Mouse (Mus musculus) activated CD4-positive, CD25-positive, alpha-beta regulatory T cell, adult 4 months (primary cell): Measurements from ENCODE around the gene Gm9964. TPM values are rescaled to one million over a fixed set of nuclear protein-coding genes. Genes with fewer than 3 reads are reported as not detected.
A peak's percentile ranks its signal among the peaks of the same experiment; 100 is the strongest.
"Not testable (repeated sequence)": the region's sequence is repeated elsewhere in the genome, so short reads cannot be mapped to it uniquely, and the experiment has no call there.

ENCODE experiments used
- ATAC-seq: one replicate; pipeline ENCODE4 v1.8.0; 2017
- polyA plus RNA-seq, 2 experiments: library from polyadenylated mRNA; unstranded; fragments of 100-300 nt; shearing (Covaris generic); gene quantifications; one replicate each; pipeline ENCODE4 v1.2.1; 2017

Gm9964 gene
- polyA plus RNA-seq, 2 experiments from 2014 or later, result not detected

DNA sequence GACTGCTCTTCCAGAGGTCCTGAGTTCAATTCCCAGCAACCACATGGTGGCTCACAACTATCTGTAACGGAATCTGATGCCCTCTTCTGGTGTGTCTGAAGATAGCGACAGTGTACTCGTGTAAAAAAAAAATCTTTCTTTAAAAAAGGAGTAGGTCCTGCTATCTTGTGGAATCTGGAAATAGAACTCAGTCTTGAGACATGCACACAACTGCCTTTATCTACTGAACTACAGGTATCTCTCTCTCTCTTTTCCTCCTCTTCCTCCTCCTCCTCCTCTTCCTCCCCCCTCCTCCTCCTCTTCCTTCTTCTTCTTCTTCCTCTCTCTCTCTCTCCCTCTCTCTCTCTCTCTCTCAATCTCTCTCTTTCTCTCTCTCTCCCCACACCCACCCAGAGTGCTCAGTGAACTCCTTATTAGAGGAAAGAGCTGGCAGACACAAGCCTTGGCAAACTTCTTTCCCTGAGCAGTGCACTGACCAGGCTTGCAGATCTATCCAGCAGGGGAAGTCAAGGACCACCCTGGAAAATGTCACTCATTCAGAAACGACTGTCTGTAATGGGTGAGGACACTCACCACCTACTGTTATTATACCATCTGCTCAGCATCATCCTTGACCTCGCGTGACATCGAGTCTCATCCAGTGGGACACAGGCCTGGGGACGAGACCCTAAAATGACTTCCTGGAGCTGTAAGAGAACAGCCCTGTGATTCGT is 3.2 kb upstream of the Gm9964 start:
- ATAC-seq, result no peak

DNA sequence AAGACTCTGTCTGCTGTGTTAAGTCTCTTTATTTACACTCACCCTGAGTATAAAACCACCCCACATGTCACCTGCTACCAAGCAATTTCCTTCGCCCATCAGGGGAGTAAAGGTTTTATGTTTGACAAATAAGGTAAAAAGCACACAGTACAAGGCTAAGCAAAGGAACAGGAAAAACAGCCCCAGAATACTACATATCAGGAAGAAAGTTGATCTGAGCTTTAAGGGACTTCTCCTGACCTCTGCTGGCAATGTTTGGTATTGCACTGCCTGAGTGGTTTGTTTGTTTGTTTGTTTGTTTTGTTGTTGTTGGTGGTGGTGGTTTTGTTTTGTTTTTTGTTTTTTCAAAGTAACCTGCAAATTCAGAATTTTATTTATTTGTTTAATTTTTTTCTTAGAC is 539 bp downstream of the Gm9964 start:
- no peak for ATAC-seq

DNA sequence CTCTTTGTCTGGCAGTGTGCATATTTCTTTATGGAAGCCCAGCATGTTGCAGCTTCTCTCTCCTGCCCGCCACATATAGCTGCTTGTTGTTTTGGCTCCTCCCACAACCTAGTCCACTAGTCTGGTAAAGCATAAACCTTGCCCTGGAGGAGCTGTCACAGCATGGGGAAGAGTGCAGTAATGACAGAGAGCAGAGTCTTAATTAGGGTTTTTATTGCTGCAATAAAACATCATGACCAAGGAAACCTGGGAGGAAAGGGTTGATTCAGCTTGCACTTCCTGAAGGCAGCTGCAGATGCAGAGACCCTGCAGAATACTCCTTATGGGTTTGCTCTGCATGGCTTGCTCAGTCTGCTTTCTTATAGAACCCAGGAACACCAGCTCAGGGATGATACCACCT is 2.7 kb downstream of the Gm9964 start:
- ATAC-seq, result no peak

DNA sequence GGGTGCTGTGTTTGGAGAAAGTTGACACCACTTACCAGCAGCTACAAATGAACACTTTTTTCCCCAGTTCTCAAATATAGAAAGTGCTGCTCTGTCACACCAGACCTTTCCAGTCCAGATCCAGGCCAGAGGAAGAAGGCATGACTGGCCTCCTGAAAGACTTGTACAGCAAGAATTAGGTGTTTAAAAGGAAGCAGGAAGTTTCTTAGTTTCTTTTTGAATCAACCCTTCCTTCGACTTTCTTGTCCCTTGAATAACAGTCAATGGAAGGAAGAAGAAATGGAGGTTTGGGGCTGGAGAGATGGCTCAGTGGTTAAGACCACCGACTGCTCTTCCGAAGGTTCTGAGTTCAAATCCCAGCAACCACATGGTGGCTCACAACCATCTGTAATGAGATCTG is 3.7 kb downstream of the Gm9964 start:
- no peak for ATAC-seq

DNA sequence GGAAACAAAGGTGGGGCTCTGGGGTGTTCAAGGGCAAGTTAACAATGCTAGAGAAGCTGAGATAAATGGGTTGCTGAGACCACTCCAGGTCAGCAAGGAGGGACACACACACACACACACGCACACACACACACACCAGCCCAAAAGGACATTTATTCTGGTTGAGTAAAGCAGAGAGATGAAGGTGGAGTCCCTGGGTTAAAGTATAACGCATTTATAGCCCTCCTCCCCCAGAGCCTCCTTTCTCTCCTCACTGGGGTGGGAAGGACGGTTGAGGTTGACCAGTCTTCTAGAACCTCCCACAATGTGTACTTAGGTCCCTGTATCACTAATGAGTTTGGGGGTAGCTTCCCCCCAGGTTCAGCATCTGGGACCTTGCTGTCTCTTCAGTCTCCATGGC is 4.6 kb downstream of the Gm9964 start:
- ATAC-seq, result no peak

DNA sequence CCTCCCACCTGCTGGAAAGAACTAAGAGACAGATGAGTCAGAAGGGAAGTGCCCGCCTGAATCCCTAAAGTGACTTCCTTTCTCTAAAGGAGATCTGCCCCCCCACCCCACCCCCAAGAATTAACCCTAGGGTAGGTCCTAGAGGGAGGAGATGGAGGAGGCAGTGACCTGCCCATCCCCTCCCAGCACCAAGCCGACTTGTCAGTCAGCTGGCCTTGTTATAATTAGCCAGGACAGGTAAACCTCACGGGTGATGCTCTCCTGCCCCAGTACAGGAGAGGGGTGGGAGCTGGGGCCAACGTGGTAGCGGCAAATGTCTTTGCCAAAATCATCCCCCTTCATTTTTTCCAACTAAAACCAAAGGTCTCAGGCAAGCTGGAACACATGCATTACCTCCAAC is 5.1 kb downstream of the Gm9964 start:
- ATAC-seq, result no peak

DNA sequence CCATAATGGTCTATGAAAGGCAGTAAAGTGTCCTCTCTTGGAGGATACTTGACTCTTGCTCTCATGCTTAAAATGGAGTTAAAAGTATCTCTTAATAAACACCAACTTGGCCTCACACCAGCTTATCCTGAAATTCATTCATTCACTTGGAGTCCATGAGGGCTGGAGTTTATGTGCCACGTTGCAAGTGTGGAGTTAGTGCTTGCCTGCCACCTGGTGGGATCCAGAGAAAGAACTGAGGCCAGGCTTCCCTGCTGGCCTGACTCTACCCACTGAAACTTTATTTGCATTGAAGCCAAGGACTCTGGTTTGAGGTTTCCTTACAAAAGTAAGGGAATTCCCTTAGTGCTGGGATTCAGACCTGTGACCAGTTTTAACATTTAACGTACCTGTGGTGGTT is 6.2 kb downstream of the Gm9964 start:
- no peak for ATAC-seq

DNA sequence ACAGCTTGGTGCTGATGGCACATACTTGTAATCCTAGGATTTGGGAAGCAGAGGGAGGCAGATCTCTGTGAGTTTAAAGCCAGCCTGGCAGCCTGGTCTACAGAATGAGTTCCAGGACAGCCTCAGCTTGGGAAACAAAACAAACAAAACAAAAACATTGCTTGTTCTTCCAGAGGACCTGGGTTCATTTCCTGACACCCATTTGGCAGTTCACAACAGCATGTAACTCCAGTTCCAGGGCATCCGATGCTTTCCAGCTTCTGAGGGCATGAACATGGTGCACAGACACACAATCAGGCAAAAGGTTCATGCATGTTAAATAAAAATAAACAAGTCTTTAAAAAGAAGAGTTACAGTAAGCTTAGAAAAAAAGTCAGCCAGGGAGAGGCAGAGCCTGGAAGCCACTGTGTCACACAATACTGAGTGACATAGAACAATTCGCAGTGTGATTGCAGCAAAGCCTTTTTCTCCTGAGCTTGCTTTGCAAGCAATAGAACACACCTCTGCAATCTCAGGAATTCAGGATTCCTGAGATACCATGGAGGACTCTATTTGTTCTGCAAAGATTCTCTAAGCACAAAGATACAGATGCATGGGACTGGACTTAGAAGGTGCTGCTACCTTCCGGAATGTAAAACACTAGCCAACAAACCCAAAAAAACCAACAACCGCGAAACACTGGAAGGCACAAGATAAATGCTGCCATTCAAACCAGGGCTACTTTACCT is 7.6 kb downstream of the Gm9964 start:
- no peak for ATAC-seq

DNA sequence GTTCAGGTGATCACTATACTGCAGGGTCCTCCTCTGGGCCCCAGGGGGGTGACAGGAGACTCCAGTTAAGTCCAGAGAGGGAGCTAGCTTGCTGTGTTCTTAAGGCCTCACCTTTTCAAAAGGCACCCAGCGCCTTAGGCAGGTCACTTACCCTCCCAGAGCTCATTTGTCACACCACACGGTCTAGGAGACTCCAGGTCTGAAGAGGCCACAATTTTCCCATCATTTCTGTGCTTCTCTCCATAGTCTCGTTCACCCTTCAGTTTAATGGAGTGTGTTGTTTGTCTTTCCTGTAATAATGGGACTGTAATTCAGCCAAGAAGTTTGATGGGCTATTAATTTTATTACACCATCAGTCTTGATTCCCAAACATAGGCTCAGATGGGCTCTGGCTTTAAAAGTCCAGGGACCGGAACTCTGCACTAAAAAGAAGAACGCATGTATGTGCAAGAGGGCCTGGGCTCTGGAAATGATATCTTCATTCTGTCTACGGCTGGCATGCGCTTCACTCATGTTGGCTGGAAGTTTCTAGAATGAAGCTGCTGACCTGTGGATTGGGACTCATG is 8.3 kb downstream of the Gm9964 start:
- ATAC-seq, result no peak

DNA sequence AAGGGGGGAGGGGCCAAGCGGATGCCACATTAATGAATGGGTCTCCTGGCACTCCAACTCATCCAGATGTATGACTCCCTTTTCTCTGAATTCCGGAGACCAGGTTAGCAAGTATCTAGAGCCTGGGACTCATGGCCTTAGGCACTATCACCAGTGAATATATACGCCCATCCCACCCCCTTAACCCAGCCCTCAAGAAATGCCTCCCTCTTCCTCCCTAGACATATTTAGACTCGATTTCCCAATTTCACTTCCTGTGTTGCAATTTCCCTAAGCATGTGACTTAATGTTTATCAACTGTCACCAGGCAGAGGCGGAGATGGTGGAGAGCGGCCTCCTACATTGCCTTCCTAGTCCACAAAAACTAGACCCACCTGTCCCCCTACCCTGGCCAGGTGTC is 9.3 kb downstream of the Gm9964 start:
- no peak for ATAC-seq

DNA sequence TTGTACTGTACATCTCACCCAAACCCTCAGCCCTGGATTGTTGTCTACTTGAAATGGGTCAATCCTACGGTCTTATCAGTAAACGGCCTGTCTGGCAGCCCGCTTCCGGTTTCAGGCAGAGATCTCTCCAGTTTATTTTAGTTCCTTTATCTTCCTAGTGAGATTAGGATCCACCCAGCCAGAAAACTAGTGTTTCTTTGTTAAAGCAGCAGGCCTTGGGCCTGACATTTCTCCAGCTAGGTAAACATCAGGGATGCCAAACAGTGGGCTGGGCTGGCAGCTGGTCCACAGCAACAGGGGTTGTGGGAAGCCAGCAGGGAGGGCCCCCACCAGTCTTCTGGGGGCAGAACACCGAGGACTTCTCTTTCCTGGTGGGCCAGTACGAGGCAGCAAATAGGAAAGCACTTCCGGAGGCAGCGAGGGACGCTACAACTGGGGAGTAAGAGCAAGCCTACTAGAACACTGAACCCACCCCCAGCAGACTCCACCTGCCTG is 10.4 kb downstream of the Gm9964 start:
- ATAC-seq, result no peak

DNA sequence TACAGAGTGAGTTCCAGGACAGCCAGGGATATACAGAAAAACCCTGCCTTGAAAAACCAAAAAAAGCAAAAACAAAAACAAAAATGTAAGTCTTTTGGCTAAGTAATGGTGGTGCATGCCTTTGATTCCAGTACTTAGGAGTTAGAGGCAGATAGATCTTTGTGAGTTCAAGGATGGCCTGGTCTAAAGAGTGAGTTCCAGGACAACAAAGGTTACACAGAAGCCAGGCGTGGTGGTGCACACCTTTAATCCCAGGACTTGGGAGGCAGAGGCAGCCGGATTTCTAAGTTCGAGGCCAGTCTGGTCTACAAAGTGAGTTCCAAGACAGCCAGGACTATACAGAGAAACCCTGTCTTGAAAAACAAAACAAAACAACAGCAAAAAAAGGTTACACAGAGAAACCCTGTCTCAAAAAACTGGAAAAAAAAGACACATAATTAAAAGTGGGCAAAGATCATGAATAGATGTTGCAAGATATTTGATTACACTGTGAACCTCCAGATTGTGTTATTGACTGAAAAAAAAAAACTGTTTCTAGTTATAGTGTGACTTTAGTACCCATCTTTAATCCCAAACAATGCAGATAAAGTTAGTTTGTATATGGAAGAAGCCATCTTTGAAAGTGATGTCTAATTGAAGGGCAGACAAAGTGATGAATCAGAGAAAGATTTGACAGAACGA is 13.2 kb downstream of the Gm9964 start:
- ATAC-seq, result no peak

DNA sequence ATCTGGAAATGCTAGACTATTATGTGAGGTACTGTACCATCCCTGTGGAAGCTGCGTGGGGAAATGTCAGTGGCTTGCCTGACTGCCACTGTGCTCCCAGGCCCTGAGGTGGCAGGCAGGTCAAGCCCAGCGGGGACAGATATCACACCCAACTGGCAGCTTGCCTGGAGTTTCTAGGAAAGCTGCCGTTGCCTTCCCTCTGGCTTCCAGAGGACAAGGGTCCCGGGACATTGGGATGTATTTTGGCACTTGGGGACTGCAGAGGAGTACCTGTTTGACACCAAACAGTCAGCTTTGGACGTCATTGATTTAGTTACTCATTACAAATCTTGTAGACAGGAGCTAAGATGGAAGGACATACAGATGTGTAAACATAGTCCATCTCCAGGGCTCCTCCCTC is 15.3 kb downstream of the Gm9964 start:
- ATAC-seq, result no peak

DNA sequence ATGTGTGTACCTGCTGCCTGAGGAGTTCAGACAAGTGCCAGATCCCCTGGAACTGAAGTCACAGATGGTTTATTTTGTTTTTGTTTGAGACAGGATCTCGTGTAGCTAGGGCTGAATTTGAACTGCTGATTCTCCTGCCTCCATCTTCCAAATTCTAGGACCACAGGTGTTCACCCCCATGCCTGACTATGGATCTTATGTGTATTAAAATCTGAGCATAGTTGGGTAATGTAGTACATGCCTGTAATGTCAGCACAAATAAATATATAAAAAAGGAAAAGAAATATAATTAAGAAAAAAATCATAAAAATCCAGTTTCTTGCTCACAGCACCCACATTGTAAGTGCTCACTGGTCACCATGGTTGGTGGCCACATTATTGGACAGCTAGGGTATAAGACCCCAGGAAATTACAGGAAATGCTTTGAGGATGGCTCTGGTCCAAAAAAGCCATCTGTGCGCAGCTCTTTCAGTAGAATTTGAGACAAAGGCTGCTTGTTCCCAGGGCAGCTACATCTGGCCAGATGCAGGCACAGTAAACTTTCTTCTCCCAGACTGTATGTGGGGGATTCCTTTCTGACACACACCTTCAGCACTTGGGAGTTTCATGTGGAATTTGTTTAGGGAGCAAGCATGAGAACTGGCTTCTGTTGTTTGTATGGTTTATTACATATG is 16.8 kb downstream of the Gm9964 start:
- no peak for ATAC-seq

DNA sequence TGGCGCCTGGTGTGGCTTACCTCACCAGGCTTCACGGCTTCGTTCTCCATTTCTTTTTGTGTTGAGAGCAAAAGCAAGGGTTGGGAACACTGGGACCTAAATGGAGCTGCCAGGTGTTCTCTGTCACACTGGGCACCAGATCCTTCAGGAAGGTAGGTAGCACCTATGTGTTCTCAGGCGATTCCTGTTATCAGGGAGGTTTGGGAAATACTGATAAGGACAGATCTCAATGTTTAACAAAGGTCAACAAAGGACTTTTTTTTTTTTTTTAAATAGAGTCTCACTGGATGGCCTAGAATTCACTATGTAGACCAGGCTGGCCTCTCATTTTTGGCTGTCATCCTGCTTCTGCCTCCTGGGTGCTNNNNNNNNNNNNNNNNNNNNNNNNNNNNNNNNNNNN is 22.9 kb downstream of the Gm9964 start:
- no peak for ATAC-seq

DNA sequence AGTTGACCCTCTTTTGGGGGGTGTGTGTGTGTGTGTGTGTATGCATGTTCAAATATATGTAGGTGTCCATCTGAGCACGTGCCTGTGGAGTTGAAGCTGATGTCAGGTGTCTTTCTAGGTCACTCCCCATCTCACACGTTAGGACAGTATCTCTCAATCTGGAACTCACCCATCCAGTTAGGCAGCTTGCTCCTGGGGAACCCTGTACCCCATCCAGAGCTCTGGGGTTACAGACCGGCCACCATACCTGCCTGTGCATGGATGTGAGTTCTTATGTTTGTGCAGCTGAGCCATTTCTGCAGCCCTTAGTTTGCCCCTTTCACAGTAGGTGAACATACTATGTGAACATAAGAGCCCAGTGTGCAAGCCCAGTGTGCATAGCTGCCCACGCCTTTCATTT is 23.7 kb downstream of the Gm9964 start:
- no peak for ATAC-seq

DNA sequence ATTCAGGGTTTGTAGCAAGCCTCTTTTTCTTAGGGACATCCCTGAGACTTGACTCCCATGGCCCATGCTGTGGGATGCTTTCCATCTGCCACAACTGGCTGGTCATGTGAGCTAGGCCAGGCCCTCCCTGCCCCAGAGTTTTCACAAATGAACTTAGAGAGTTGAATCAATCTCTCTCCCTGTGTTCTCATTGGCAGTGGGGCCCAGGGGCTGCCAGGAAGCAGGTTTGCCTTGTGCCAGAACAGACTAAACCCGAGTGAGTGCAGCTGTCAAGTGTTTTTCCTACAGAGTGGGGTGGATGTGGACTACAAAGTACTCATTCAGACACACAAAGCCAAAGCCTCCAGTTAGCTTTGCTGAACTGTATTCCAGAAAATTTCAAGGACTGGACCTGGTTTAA is 29.5 kb downstream of the Gm9964 start:
- ATAC-seq, result no peak

DNA sequence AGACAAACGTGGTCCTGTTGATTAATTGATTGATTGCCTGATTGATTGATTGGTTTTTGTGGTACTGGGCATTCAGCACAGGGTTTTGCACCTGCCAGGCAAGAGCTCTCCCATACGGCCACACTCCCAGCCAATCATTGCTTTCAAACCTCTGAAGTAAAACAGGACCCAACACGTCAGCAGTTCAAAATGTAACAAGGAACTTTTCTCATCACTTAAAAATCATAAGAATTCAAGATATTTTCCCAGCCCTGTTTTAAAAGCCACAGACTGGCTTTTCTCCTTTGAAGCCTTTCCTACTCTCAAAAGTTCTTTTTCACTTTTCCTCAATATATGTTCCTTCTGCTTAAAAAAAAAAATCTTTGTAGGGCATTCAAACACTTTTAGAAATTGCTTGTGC is 32.3 kb downstream of the Gm9964 start:
- no peak for ATAC-seq

DNA sequence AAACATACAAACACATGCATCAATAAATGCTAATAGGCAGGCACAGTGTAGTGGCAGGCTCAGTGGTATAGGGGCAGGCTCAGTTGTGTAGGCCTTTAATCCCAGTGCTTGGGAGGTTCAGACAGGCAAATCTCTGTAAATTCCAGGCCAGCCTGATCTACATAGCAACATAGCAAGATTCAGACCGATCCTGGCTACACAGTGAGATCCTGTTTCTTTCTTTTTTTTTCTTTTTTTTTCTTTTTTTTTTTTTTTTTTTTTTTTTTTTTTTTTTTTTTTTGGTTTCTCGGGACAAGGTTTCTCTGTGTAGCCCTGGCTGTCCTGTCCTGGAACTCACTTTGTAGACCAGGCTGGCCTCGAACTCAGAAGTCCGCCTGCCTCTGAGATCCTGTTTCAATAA is 36.6 kb downstream of the Gm9964 start:
- ATAC-seq, result not testable (repeated sequence)

DNA sequence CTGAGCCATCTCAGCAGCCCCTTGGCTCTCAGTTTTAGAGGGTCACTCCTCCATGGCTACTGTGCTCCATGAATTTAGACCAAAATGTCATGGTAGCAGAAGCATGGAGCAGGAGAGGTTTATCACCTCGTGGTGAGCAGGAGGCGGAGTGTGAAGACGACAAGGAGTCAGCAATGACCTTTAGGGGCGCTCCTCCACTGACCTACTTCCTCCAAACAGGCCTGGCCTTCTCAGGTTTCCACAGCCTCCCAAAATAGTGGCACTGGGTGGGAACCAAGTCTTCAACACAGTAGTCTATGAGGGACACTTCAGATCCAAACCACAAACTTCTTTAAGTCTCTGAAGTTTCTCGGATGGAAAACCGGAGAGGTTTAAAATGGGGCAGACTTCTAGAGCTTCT is 38.0 kb downstream of the Gm9964 start:
- ATAC-seq, result no peak

DNA sequence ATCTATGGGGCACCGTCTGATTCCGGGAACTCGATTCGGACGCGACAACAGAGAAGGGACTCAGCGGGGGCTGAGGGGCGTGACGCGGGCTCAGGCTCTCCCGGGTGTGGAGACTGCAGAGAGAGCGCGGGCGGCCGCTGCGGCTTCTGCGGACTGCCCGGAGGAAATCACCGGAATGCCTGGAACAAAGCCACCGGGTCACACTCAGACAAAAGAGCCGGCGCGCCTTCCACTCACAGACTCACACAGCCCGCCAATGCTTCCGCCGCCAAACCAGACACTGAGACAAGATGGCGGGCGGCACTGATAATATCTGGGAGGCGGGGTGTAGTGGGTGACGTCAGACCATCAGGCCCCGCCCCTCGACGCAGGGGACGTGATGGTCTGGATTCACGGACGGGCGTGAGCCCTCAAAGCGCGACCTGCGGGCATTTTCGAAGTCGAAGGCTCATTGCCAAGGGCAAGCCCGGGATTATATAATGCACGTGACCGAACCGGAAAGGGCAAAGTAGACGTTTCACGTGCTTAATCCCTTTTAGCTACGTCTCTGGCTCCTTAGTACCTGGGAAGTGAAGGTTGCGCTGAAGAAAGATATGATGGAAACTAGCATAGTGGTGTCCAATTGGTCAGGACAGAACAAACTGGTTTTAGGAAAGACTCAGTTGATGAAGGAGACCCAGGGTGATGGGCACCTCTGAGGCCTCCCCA is 42.2 kb downstream of the Gm9964 start, which contains the start of gene Wsb1:
Gene Wsb1, minus strand, starts transcription at position 281 of the 708 bp plus-strand sequence.
- ATAC-seq, result peak; percentile 80
